Mouse (Mus musculus) hindbrain, embryonic 15.5 days (tissue): ENCODE measurements around the gene Ptrhd1. TPM values are rescaled to one million over a fixed set of nuclear protein-coding genes. Genes with fewer than 3 reads are reported as not detected.

ENCODE experiments used
- ATAC-seq: fragments of 200-750 bp; cut with Nextera tagmentation; 2 replicates; pipeline ENCODE4 v1.8.0; 2017; ENCODE audit warnings: low read depth, moderate number of reproducible peaks, moderate TSS enrichment; ENCODE audit not compliant: low FRiP score
- H3K27ac ChIP-seq: fragments of 300-500 bp; sonication (generic); replicated peaks from 2 replicates; pipeline ENCODE4 v1.5.1; 2015; ENCODE audit warnings: mild to moderate bottlenecking, inconsistent platforms
- H3K27me3 ChIP-seq: fragments of 300-500 bp; sonication (generic); 2 replicates; pipeline ENCODE4 v1.6.1; 2015; ENCODE audit warnings: control low read depth, inconsistent platforms
- H3K36me3 ChIP-seq: fragments of 300-500 bp; sonication (generic); 2 replicates; pipeline ENCODE4 v1.6.1; 2015; ENCODE audit warnings: control low read depth, inconsistent platforms
- H3K4me1 ChIP-seq: fragments of 300-500 bp; sonication (generic); replicated peaks from 2 replicates; pipeline ENCODE4 v1.6.1; 2015; ENCODE audit warnings: control low read depth, inconsistent platforms
- H3K4me2 ChIP-seq: fragments of 300-500 bp; sonication (generic); 2 replicates; pipeline ENCODE4 v1.6.1; 2015; ENCODE audit warnings: moderate library complexity, mild to moderate bottlenecking, inconsistent platforms
- H3K4me3 ChIP-seq: fragments of 300-500 bp; sonication (generic); 2 replicates; pipeline ENCODE4 v1.5.1; 2015; ENCODE audit warnings: mild to moderate bottlenecking, inconsistent platforms
- H3K9ac ChIP-seq: fragments of 300-500 bp; sonication (generic); 2 replicates; pipeline ENCODE4 v1.6.1; 2015; ENCODE audit warnings: inconsistent platforms
- H3K9me3 ChIP-seq: fragments of 300-500 bp; sonication (generic); 2 replicates; pipeline ENCODE4 v1.6.1; 2016; ENCODE audit warnings: control low read depth, inconsistent platforms
- WGBS: fragments of 180-500 bp; shearing (Covaris S2); methylation state at CpG from one replicate; pipeline ENCODE4 v1.1.7; 2015; 5-methylcytosine and 5-hydroxymethylcytosine counted together
- polyA plus RNA-seq: library from polyadenylated mRNA; unstranded; fragments of >200 nt; fragmentation: Nextera tagmentation; extraction: Ambion mirVana; gene quantifications from 2 replicates; pipeline ENCODE4 v1.2.1, GENCODE M21; 2015

Gene Ptrhd1
- polyA plus RNA-seq, 1 experiment from 2014 or later: 5.9 TPM

DNA sequence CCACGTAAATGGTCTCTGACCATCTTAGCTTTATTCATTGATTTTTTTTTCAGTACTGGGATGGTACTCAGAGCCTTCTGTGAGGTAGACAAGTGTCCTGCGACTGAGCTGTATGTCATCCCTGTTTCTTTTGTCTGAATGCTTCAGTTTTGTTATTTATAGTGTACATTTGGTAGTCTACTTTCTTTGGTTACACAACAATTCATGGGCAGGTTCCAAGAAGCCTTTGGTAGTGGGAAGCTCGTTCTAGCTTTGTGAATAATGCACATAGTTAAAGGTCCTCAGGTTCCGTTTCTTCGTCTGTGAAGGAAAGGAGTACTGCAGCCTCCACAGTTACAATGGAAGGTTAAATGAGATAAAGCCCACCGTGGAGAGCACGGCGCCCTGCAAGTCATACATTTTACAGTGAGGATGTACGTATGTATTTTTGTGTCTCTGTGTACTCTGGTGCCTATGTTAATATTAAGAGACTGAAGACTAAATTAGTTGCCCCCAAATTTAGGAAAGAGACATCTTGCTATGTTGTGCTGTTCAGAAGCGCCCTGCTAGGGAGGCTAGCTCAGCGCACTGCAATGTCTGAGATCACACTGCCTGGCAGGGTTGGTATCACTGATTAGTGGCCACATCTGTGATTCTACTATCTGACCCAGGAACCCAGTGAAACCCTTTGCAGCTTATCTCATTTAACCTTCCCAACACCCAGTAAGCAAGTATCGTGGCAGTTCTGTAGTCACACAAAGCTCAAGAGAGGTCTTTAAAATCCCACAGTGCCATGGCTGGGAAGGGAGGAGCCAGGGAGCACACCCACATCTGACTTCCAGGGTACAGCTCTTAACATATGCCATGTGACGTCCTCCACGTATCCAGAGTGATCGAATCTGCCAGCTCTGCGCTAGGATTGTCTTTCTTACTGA, 19.2 kb downstream of the Ptrhd1 start:
- Histone ChIP-seq H3K9me3 (no peaks in the 10 kb centered on the region), H3K4me3 (no peak overlapping the region), H3K4me1 (no peaks in the 10 kb centered on the region), H3K9ac (no peak overlapping the region), H3K27me3 (no peaks in the 10 kb centered on the region), H3K4me2 (no peak overlapping the region), H3K36me3 (peaks cover 38% of the 10 kb centered on the region), H3K27ac (no peak overlapping the region)
- ATAC-seq: no peak
- 87% methylated on average over 16 of the region's 16 CpGs for WGBS

DNA sequence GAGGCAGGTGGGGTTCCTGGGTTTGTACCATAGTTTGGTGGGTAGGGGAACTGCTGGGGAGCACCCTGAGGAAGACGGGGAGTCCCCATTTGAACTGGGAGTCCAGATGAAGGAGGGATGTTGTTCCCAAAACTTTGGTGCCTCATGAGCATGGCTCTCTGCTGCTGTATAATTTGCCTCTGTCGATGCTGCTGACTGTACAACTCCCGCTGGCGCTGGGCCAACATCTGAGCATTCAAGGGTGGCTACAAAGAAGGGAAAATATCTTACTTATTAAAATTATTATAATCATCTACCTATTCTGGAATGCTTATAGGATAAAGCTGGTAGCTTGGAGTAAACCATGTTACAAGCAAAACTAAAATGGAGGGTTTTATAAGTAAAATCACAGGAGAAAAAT, 33.9 kb downstream of the Ptrhd1 start:
- no peaks in the 10 kb centered on the region for H3K27me3 ChIP-seq
- H3K9ac ChIP-seq: no peak overlapping the region
- no peak for ATAC-seq
- H3K27ac ChIP-seq: no peak overlapping the region
- peaks cover 61% of the 10 kb centered on the region for H3K36me3 ChIP-seq
- H3K9me3 ChIP-seq: no peaks in the 10 kb centered on the region
- no peak overlapping the region for H3K4me3 ChIP-seq
- no peak overlapping the region for H3K4me2 ChIP-seq
- 95% methylated on average over 4 of the region's 4 CpGs for WGBS
- H3K4me1 ChIP-seq: no peaks in the 10 kb centered on the region

- ATAC-seq: no peak
- H3K36me3 ChIP-seq: peaks cover 64% of the 10 kb centered on the region
These were observed 37.3 kb downstream of the Ptrhd1 start for GRCm38 (mm10) chr12:4271078-4271477.

GRCm38 (mm10) chr12:4278978-4279755, 45.3 kb downstream of the Ptrhd1 start:
- H3K4me2 ChIP-seq: no peak overlapping the region
- 92% methylated on average over 3 of the region's 3 CpGs for WGBS
- no peaks in the 10 kb centered on the region for H3K9me3 ChIP-seq
- H3K27ac ChIP-seq: no peak overlapping the region
- H3K36me3 ChIP-seq: peaks cover 9% of the 10 kb centered on the region
- ATAC-seq: no peak
- no peak overlapping the region for H3K4me3 ChIP-seq
- no peaks in the 10 kb centered on the region for H3K27me3 ChIP-seq
- no peaks in the 10 kb centered on the region for H3K4me1 ChIP-seq
- H3K9ac ChIP-seq: no peak overlapping the region

More at GRCm38 (mm10) chr12:4271078-4271477, 37.3 kb downstream of the Ptrhd1 start:
- H3K4me2 ChIP-seq: no peak overlapping the region
- H3K4me3 ChIP-seq: no peak overlapping the region
- H3K4me1 ChIP-seq: no peaks in the 10 kb centered on the region
- H3K27ac ChIP-seq: no peak overlapping the region
- no peaks in the 10 kb centered on the region for H3K27me3 ChIP-seq
- no peaks in the 10 kb centered on the region for H3K9me3 ChIP-seq
- no peak overlapping the region for H3K9ac ChIP-seq
- 96% methylated on average over 6 of the region's 6 CpGs for WGBS

GRCm38 (mm10) chr12:4279878-4280277, 46.1 kb downstream of the Ptrhd1 start:
- H3K4me2 ChIP-seq: no peak overlapping the region
- H3K27ac ChIP-seq: no peak overlapping the region
- no peak for ATAC-seq
- no peaks in the 10 kb centered on the region for H3K9me3 ChIP-seq
- H3K27me3 ChIP-seq: no peaks in the 10 kb centered on the region
- H3K36me3 ChIP-seq: peaks cover 4% of the 10 kb centered on the region
- H3K9ac ChIP-seq: no peak overlapping the region
- no peaks in the 10 kb centered on the region for H3K4me1 ChIP-seq
- H3K4me3 ChIP-seq: no peak overlapping the region
- WGBS: 94% methylated on average over 3 of the region's 3 CpGs

DNA sequence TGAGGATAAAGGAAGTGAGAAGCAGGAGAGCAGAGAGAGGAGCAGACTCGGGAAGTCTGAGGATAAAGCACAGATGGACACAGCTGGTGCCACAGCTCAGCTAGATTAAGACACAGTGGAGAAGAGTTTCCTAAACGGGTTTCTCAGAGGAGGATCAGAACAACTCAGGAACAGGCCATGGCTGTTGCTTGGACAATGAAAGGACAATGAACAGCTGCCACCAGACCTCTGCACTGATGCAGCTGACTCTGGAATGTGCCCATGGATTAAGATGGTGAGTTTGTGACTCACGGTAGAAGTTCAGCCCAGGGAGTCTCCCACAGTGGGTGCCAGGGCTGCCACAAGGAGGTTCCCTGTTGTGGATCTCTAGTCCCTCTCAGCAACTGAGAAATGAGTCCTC, 51.4 kb downstream of the Ptrhd1 start:
- Histone ChIP-seq H3K4me2 (no peak overlapping the region), H3K27ac (no peak overlapping the region), H3K9me3 (no peaks in the 10 kb centered on the region), H3K36me3 (peaks cover 9% of the 10 kb centered on the region; the same call in 1 of the 2 replicates), H3K27me3 (no peaks in the 10 kb centered on the region), H3K9ac (no peak overlapping the region), H3K4me3 (no peak overlapping the region), H3K4me1 (no peaks in the 10 kb centered on the region)
- 42% methylated on average over 3 of the region's 3 CpGs for WGBS
- no peak for ATAC-seq

Other genes starting within 250 kb of the Ptrhd1 start
- 38.6 and 42.1 TPM in 2 replicates for gene Efr3b, start 195.1 kb upstream of the Ptrhd1 start, polyA plus RNA-seq
- gene Dnajc27, start 151.4 kb upstream of the Ptrhd1 start, polyA plus RNA-seq: 22.0 and 22.2 TPM in 2 replicates
- 15.8 and 17.7 TPM in 2 replicates for gene Adcy3, start 100.9 kb upstream of the Ptrhd1 start, polyA plus RNA-seq
- gene Cenpo, start 267 bp downstream of the Ptrhd1 start, polyA plus RNA-seq: 7.8 and 8.4 TPM in 2 replicates
- gene Ncoa1, start 243.2 kb downstream of the Ptrhd1 start, polyA plus RNA-seq: 14.1 and 16.8 TPM in 2 replicates